Mouse (Mus musculus): ENCODE results near the gene Usp3.

DNA sequence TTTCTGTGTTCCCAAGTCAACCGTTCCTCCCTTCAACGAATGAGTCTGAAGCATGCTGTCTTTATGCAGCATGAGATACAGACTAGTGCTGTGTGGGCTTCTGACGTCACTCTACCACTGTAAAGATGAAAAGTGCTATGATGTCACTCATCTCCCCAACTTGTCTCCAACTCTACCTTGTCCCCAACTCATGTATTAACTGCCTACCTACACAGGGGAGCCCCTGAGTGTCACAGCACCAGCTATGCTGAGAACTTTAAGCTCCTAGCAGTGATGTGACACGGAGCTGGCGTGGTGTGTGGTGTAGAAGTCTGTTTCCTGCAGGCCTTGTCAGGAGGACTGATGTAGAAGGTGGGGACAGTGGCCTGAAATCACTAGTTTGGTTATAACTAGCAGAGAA lies 5.7 kb upstream of the Usp3 start:
- no peak for TF ChIP-seq CTCF (IDR thresholded peaks at IDR 0.05; ENCODE audit: extremely low read depth, insufficient read depth, insufficient read length, insufficient replicate concordance)
- no peak for TF ChIP-seq POLR2A (IDR thresholded peaks at IDR 0.05; ENCODE audit: low read depth, low read length)

Data from spleen, adult 2 months (tissue).